Mouse (Mus musculus) skeletal muscle tissue, adult 2 months (tissue): ENCODE measurements at regions not wholly inside any gene's neighbourhood (a gene's known extent, or its start where the extent isn't known, plus 50 kb on each side); places are given as distances from the start of the nearest gene placed in this dataset.
"Not testable (repeated sequence)": the region's sequence is repeated elsewhere in the genome, so short reads cannot be mapped to it uniquely, and the experiment has no call there.

ENCODE experiments used
- DNase-seq: peaks from one replicate; pipeline ENCODE4 v3.0.0-alpha.2; 2012; ENCODE audit warnings: low read depth, low spot score

DNA sequence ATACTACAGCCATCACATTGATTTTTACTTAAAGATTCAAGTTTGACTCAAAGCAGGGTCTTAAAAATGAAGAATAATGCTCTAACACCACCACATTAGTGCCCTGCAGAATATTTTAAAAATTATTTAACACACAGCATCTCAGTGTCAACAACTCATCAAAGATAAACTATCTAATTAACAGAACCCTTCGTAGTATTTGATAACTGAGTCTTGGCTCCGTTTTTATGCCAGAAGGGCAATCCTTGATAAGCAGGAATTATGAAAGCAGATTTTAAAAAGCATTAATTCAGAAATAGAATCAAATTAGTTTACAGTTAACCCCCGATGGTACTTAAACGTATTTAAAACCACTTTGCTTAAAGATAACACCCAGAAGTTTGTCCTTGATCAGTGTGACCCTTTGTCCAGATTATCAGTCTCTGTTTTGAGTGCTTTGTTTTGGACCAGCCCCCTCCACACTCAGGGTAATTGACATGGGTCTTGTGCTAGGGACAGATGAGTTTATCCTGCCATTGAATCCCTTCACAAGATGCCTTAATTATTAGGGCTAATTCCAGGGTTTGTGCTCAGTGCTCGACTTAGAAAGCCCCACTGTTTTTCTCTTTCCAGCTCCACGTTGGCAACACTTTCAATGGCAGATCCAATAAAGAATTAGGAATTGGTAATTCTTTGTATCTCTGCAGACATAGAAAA lies 69.4 kb upstream of the Dph6 start:
- DNase-seq, result no peak

DNA sequence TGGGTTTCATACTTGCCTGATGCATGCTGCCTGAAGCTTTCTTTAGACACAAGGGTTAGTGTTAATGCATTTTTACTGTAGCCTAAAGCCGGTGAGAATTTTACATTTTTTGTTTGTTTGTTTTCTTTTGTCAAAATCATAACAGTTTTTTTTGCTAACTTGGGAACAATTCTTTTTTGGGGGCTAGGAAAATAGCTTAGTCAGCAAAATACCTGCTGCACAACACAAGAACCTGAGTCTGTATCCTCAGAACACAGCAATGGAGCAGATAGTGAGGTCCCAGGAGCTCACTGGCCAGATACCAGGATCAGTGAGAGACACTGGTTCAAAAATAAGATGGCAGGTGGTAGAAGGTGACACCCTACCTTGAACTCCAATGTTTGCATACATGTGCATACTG lies 72.4 kb upstream of the Dph6 start:
- no peak for DNase-seq

DNA sequence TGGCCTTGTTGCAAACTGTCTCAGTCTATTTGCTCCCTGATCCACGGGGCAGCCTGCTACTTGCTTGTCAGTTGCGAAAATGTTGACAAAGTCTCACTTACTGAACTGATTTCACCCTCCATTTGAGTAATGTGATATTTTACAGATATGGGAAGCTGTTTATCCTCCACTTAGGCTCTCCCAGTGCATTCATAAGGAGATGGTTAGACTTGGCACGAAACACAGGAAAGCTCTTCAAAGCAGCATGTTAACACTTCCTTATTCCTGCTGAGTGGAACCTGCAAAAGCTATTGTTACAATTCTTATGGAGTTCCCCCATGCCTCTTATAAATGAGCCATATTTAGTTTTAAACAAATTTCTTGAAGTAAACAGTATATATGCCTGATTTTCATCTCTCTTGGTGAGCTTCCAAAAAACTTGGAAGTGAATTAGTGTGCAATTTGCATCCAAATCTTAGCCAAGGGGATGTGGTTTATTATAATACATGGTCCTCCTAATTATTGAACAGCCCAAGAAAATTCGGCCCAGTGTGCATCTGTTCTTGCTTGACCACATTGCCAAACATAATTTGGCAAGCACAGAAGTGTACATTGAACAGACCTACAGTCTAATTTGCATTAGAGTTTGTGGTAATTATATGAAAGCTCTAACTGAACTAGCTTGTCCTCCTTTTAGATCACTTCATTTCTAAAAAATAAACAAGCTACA lies 80.3 kb upstream of the Dph6 start:
- DNase-seq, result no peak

DNA sequence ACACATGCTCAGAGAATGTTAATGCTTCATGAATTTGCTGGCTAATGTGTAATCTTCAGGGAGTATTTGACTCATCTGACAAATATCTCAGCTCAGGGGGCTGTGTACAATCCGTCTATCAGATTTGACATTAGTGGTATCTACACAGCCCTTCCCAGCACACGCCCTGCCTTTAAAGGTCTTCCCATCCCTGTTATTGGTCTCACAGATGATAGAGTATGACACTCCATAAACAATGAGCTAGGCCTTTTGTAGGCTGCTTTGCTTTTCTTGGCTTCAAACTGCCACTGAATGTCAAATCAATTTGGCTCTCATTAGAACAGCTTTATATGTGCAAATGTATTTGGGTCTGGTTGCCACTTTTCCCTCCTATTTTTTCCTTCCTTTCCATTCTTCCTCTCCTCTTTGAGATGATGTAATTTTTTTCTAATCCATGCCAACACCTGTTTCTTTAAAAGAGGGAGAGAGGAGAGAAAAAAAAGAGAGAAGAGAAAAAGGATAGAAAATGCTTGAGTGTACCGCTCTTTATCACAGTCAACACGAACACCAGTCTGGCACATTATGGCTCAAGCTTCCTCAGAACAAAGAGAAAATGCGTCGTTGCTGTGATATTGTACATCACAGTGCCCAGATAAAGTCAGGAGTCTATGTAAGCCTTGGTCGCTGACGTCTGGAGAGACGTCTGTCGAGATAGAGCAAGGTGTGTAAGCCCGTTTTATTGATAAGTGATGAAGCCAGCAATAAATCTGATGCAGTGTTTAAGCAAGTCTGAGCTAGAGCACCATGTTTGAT lies 84.9 kb upstream of the Dph6 start:
- DNase-seq, result no peak

DNA sequence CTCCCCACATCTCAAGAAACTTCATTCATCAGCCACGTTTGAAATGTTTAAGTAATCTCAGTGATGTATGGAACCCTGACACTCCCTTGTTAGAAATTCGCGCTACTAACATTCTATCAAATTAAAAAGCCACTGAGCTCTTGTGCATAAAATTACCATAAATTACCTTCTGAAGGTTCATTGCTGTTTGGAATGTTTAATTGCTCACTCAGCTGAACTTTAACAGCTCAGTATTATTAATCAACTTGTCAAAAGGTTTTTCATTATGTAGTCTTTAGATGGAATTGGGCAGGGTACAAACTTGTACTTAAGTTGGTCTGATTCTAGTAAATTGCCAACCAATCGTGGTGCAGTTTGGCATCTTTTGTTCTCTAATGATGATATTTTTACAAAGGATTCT lies 108.5 kb upstream of the Dph6 start:
- no peak for DNase-seq

DNA sequence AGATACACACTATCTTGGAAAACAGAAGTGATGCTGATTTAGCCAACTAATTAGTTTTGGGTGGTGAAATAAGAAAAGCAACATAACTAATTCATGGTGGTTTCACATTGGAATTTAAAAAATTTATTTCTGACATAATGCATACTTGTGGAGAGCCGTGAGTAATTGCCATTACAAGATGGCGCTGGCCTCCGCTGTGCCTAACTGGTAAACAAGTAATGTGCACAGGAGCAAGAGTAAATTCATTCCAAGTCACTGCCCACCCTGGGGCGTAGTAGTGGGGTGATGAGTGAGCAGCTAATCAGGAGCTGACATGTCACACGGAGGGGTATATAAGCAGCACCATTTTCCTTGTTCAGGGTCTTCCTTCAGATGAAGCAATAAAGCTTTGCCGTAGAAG lies 119.0 kb upstream of the Dph6 start:
- DNase-seq, result not testable (repeated sequence)

DNA sequence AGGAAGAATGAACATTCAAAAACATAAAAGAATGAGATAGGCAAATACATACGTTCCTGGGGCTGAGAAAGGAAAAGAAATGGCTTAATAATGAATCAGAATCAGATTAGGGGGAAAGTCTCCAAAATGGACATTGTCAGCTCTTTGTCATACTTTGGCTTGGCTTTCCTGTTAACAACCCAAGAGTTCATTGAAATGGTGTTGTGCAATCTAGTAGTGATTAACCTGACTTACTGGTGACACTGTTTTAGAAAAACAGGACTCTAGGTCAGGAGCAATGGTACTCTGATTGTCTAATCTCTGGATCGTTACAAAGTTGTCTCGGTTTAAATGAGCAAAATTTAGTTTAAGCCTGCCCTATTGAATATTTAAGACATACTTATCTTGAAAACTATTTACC lies 119.5 kb upstream of the Dph6 start:
- DNase-seq, result no peak

DNA sequence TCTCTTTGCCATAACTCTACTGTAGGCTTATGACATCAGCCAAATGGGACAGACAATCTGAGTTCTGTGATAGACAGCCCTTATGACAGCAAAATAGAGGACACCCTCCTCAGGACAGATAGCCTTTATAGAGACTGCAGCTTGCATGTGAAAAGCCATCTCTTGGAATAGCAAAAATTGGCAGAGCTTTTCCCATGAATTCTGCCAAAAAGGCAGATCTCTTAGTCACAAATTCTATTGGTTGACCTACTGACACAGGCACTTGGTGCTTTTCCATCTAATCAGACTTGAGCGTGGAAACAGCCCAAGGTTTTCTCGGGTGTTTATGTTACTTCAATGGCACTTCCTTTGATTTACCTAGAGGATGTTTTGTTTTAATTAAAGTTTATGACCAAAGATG lies 120.8 kb upstream of the Dph6 start:
- DNase-seq, result no peak

DNA sequence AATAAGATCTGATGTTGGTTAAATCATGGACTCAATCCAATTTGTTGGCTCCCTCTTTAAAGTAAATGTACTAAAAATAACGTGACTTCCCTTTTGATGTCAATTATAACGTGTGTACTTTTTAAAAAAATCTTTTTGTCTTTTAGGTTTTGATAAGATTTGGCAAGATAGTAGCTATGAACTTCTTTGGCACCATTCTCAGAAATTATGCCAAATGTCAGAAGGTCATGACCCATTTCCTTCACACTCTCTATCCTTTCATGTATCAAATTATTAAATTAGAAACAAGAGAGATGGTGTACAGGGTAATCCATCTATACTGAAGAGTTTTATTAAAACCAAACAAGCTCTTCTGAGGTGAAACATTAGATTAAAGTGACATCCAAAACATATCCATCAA lies 121.4 kb upstream of the Dph6 start:
- no peak for DNase-seq

DNA sequence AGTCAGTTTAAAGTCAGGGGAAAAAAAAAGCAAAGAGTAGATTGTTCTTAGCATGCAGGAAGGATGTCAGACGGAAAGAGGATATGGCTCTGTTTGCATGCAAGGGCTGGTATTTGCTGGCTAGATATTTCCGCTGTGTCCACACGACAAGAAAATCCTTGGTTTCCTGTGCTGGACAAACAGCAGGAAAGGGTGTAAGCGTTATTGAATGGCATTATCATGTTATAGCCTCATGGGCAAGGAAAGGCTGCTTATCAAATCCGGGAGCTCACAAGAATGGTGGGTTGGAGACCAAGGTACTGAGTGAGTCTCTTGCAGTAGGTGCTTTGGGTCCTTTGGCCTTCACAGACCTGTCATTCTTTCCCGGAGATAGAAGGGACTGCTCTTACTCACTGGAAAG lies 127.7 kb upstream of the Dph6 start:
- no peak for DNase-seq

DNA sequence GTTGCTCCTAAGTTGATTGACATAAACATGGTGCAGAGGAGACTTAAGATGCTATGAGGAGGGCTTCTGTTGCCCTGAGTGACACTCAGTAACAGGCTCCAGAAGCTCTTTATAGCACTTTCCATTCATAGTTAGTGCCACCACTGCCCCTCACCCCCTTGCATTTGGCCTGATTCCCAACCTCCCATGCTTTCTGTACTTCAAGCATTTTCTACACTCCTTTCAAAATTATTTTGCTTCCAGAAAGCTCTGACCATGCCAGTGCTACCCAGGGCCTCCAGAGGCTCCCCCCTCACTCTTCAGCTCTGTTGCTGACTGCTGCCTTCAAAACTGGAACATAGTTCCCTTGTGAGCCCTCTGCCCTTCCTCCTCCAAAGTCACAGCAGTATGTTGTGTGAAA lies 129.4 kb upstream of the Dph6 start:
- DNase-seq, result no peak

DNA sequence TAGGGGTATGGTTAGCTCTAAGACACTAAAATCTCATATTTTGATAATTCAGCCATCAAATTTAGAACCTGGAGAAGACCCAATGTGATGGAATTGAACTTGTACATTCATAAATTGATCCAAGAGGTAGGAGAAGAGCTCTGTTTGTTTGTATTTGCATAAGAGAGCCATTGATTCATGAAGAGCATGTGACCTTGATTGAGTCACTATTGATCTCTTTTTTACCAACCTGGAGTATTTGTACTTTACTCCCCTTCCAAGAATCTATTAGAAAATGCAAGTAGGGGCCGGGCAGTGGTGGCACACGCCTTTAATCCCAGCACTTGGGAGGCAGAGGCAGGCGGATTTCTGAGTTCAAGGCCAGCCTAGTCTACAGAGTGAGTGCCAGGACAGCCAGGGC lies 133.5 kb upstream of the Dph6 start:
- DNase-seq, result no peak

DNA sequence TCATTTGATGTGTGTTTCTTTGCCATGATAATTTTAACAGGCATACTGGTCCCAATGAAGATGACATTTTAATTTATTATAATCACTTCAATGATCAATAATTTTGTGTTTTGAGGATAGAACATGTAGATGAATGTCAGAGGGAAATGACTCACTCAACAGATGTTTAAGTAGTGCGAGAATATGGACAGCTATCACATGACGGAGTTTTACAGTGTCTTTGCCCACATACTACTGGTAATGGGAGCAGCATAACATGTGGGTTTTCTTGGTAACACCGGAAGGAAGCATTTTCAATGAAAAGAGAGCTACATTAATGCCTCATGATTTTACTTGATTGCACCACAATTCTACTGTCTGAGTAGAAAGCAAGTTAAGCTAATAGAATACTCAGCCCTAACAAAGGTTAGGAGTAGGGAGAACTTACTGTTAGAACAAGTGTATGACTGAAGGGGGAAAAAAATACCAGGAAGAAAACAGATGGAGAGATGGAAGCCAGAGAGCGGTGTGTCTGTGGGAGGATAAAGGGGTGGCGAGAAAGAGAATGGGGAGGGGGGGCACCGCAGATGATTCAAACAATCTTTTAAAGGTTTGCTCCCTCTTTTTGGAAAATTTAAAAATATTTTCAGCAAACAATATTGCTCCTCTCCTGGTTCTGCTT lies 142.0 kb upstream of the Dph6 start:
- DNase-seq, result no peak

DNA sequence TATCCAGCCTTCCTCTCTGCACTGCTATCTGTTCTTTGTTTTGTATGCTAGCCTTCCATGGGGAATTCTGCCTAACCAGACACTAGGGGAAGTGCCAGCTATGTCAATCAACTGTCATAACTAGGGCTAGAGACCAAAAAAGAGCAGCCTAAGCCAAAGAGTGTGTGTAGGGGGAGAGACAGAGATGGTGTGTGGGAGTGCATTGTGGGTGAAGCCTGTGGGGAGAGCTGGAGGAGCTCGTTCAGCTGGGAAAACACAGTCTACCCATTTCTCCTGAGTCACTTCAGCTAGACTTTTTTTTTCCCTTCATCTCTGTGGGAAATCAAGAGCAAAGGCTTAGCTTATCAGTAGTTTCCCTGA lies 142.5 kb upstream of the Dph6 start:
- no peak for DNase-seq

DNA sequence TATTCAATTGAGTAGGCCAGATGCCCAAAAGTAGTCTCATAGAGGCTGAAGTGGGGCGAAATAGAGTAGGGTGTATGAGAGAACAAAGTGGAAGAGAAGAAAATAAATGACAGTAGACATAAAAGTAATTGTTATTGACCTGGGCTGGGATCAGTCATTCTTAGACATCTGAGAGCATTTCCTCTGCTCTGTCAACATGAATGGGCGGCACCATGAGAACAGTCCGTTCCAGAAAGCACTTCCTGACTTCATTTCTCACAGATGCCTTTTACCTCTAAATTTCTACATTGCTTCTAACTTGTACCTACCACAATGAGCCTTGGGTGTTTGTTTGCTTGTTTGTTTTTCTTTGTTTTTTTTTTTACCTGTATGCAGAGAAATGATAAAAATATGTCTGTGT lies 148.5 kb upstream of the Dph6 start:
- DNase-seq, result no peak

DNA sequence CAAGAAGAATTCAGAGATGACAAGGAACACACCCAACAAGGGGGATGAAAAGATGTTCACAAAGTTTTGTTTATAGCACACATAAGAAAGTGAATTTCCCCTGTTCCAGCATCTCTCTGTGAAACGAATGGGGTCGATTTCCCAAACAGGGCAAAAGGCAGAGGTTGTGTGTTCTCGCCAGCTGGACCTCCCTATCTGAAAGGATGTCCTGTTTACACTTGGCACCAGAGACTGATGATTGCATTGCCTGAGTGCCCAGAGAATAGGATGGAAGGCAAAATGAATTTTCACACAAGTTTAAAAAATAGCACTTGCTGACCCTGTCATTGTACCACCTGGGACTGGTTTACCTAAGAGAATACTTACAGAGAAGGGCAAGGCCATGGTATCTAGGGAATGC lies 149.2 kb upstream of the Dph6 start:
- no peak for DNase-seq

DNA sequence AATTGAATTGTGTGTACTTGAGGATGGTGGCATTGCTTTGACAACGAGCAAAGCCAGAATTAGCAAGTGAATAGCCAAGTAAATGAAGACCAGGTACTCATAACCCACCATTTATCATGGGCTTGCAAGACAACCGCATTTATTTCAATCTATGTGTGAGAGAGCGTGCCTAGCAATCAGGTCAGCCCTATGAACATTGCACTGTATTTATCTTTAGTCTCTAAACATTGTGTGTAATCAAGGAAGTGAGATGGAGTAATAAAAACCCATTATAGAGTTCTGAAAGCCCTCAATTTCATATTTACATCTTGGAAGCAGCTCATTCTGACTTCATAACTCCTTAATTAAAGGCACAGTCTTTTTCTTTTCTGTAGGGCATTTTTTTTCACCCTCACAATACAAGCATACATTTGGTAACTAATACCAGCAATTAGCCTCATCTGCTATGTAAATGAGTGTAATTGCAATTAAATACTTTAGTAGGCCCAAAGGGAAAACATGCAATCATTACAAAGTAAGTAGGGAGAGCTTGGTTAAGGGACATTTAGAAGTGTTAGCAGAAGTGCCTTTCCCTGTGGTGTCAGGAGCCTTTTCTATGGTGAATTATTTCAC lies 150.8 kb upstream of the Dph6 start:
- no peak for DNase-seq

DNA sequence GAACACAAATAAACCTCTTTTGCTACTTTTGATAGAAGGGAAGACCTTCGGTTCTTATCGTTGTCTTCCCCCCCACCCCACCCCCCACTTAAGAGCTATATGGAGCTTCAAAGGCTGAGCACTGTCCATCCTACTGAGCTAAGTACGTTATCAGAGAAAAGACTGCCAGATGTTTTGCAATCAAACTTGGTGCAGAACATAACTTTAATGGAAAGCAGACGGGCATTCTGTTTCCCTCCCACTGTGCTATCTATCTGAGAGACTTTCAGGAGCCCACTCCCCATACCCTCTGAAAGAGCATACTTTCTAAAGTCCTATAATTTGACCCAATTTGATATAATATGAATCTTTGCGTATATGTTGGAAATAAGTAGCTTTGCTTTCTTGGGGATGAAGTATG lies 153.3 kb upstream of the Dph6 start:
- no peak for DNase-seq

DNA sequence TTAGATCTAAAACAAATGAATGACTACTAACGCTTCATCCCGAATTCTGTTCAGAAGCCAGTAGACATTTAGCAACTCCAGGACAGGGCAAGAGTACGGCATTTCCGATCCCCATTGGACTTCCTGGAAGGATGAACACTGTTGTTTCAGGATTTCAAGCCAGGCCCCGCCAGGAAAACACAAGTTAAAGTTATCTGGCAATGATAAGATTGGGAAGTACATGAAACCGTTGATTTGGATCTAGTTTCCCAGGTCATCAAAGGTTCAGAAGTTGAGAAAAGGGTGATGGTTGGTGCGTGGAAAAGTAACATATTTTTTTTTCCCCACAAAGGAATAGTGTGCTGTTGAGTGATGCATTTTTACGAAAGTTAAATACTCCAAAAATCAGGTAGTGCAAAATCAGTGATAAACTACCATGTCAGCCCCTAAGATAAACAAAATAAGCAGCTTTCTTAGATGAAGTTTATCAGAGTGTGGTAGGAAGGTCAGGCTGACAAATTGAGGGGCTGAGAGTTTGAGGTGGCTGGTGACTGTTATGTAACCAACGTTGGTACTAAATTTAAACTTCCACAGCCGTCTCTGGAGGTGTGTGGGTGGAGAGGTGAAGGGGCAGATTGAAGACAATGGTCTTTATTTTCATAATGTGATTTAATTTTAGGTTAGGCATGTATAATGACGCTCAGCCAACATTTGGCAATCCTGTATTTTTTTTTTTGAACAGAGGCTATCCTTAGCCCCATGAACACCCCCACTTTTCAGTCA lies 157.6 kb upstream of the Dph6 start:
- no peak for DNase-seq

DNA sequence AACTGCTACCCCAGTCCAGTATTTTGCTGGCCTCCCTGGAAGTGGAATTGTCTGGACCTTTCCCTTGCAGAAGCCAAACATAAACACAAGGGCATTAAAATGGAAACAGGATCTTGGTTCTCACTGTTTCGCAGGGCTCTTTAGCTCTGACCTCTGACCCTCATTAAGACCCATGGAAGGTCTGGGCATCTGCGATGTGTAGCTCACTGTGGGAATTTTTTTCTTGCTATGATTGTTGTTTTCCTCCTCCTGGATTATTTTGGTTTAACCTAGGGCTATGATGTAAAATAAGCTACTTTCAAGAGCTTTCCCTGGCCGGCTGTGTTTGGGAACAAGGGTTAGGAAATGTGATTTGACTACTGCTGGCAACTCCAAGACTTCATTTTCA lies 158.1 kb upstream of the Dph6 start:
- DNase-seq, result no peak

DNA sequence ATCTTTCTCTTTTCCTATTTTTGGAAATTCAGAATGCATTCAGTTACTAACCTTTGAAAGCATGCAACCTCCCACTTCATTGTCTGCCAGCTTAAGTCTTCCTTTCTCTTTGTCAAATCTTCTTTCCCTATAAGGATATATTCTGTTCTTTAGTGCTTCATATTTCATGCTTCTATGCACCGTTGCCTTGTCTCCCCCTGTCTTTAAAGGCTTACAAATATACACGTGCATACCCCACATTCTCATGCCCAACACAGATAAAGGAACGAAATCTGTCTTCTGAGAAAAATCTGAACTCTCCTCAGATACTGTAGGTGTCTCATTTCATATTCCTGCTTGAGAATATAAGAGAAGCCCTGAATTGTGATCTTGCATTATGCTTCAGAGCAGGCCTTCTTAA lies 167.9 kb upstream of the Dph6 start:
- DNase-seq, result no peak
